Mouse (Mus musculus) CH12.LX (cell line): ENCODE results near the gene 2300002M23Rik. TPM values are rescaled to one million over a fixed set of nuclear protein-coding genes. Genes with fewer than 3 reads are reported as not detected.

ENCODE experiments used
- DNase-seq: peaks from one replicate; pipeline ENCODE4 v3.0.0-alpha.2; 2013; ENCODE audit errors: extremely low read depth
- H3K27ac ChIP-seq: 2 replicates; pipeline ENCODE4 v1.5.1; 2012; ENCODE audit warnings: low read depth, mild to moderate bottlenecking, control low read depth, moderate library complexity; ENCODE audit not compliant: insufficient read depth
- H3K27me3 ChIP-seq: replicated peaks from 2 replicates; pipeline ENCODE3; 2012; ENCODE audit warnings: inconsistent platforms
- H3K36me3 ChIP-seq, 2 experiments: replicated peaks in 1 of 2; 2 replicates each; pipeline versions ENCODE3 to v1.6.1; 2012; ENCODE audit warnings: inconsistent platforms in 1 of 2, low read length in 1 of 2, mild to moderate bottlenecking in 1 of 2, mixed read lengths in 1 of 2, moderate library complexity in 1 of 2; ENCODE audit not compliant: control insufficient read depth in 1 of 2, insufficient read depth in 1 of 2
- H3K4me1 ChIP-seq, 2 experiments: 2 replicates each; pipeline ENCODE4 v1.6.1; 2012; ENCODE audit warnings: inconsistent platforms in 1 of 2, moderate library complexity in 1 of 2; ENCODE audit not compliant: insufficient read depth in 2 of 2, control insufficient read depth in 1 of 2
- H3K4me2 ChIP-seq: 2 replicates; pipeline ENCODE4 v1.6.1; 2012; ENCODE audit warnings: low read depth, mild to moderate bottlenecking, control low read depth; ENCODE audit not compliant: poor library complexity, insufficient read depth, severe bottlenecking
- H3K4me3 ChIP-seq, 3 experiments: fragments of 150-350 bp in 1 of 3; sonication (generic) in 1 of 3; replicated peaks in 1 of 3; 2 replicates each; pipeline versions ENCODE3 to v1.5.1; 2011 to 2012; ENCODE audit warnings: low read depth in 2 of 3, low read length in 2 of 3, mild to moderate bottlenecking in 2 of 3, moderate library complexity in 2 of 3, control low read depth in 1 of 3, improper control_type of control experiment in 1 of 3, inconsistent platforms in 1 of 3, mixed read lengths in 1 of 3; ENCODE audit not compliant: poor library complexity in 1 of 3
- H3K79me2 ChIP-seq: replicated peaks from 2 replicates; pipeline ENCODE4 v1.6.1; 2012; ENCODE audit warnings: mild to moderate bottlenecking, moderate library complexity; ENCODE audit not compliant: control insufficient read depth, poor library complexity, insufficient read depth, severe bottlenecking; ENCODE audit errors: extremely low read depth
- H3K9ac ChIP-seq: 2 replicates; pipeline ENCODE4 v1.6.1; 2012; ENCODE audit warnings: low read depth, mild to moderate bottlenecking, control low read depth, moderate library complexity; ENCODE audit not compliant: insufficient read depth
- H3K9me3 ChIP-seq: replicated peaks from 2 replicates; pipeline ENCODE3; 2012; ENCODE audit warnings: low read length, inconsistent platforms, mixed read lengths
- BHLHE40 ChIP-seq: IDR thresholded peaks from 2 replicates; pipeline ENCODE4 v1.6.1; 2011; ENCODE audit warnings: mild to moderate bottlenecking, low read depth, low read length, improper control_type of control experiment
- CHD1 ChIP-seq: IDR thresholded peaks from 2 replicates; pipeline ENCODE4 v1.6.1; 2012; ENCODE audit warnings: low read depth, low read length, improper control_type of control experiment, inconsistent platforms
- CHD2 ChIP-seq: IDR thresholded peaks from 2 replicates; pipeline ENCODE4 v1.6.1; 2011; ENCODE audit warnings: low read length, improper control_type of control experiment
- CTCF ChIP-seq, 2 experiments: IDR thresholded peaks in 1 of 2; conservative IDR thresholded peaks in 1 of 2; 2 replicates each; pipeline ENCODE4 v1.5.1; 2011 to 2012; ENCODE audit warnings: low read depth in 2 of 2, low read length in 2 of 2, improper control_type of control experiment in 1 of 2, inconsistent platforms in 1 of 2, mild to moderate bottlenecking in 1 of 2, moderate library complexity in 1 of 2
- GABPA ChIP-seq: IDR thresholded peaks from 2 replicates; pipeline ENCODE4 v1.6.1; 2012; ENCODE audit warnings: low read depth, low read length, improper control_type of control experiment, inconsistent platforms; ENCODE audit not compliant: insufficient replicate concordance
- MAX ChIP-seq: IDR thresholded peaks from 2 replicates; pipeline ENCODE4 v1.6.1; 2011; ENCODE audit warnings: low read length, improper control_type of control experiment
- MEF2A ChIP-seq: IDR thresholded peaks from 2 replicates; pipeline ENCODE4 v1.6.1; 2014; ENCODE audit warnings: low read depth, mild to moderate bottlenecking, inconsistent platforms, low read length, improper control_type of control experiment, borderline replicate concordance
- MXI1 ChIP-seq: IDR thresholded peaks from 2 replicates; pipeline ENCODE4 v1.6.1; 2011; ENCODE audit warnings: mild to moderate bottlenecking, low read depth, low read length, improper control_type of control experiment
- MYC ChIP-seq: IDR thresholded peaks from 2 replicates; pipeline ENCODE4 v1.6.1; 2011; ENCODE audit warnings: low read depth, mild to moderate bottlenecking, improper control_type of control experiment, low read length
- NRF1 ChIP-seq: IDR thresholded peaks from 2 replicates; pipeline ENCODE4 v1.6.1; 2014; ENCODE audit warnings: low read depth, mild to moderate bottlenecking, inconsistent platforms, low read length, improper control_type of control experiment, moderate library complexity
- RAD21 ChIP-seq: IDR thresholded peaks from 2 replicates; pipeline ENCODE4 v1.6.1; 2011; ENCODE audit warnings: low read depth, mild to moderate bottlenecking, low read length, improper control_type of control experiment, moderate library complexity
- SMC3 ChIP-seq: IDR thresholded peaks from 2 replicates; pipeline ENCODE4 v1.6.1; 2011; ENCODE audit warnings: low read depth, low read length, improper control_type of control experiment
- UBTF ChIP-seq: IDR thresholded peaks from 2 replicates; pipeline ENCODE4 v1.6.1; 2012; ENCODE audit warnings: low read depth, mild to moderate bottlenecking, inconsistent platforms, low read length, improper control_type of control experiment, moderate library complexity
- ZC3H11A ChIP-seq: IDR thresholded peaks from 2 replicates; pipeline ENCODE4 v1.6.1; 2012; ENCODE audit warnings: low read depth, mild to moderate bottlenecking, inconsistent platforms, low read length, improper control_type of control experiment
- ZMIZ1 ChIP-seq: IDR thresholded peaks from 2 replicates; pipeline ENCODE4 v1.6.1; 2012; ENCODE audit warnings: low read depth, mild to moderate bottlenecking, inconsistent platforms, low read length, improper control_type of control experiment
- ZNF384 ChIP-seq: IDR thresholded peaks from 2 replicates; pipeline ENCODE4 v1.6.1; 2012; ENCODE audit warnings: low read depth, low read length, improper control_type of control experiment, inconsistent platforms
- dilution Hi-C: fragments of 300-500 bp; cut with MboI; formaldehyde crosslinking; loops from 2 replicates; pipeline ENCODE4 v1.14.3; 2020; ENCODE audit warnings: low sequenced_read_pairs; ENCODE audit not compliant: extremely low pct_unique_long_range_greater_than_20kb, extremely low pct_ligation_motif_present
- in situ Hi-C: fragments of 300-500 bp; cut with MboI; formaldehyde crosslinking; loops from 3 replicates; pipeline ENCODE4 v1.14.3; 2019; ENCODE audit warnings: low sequenced_read_pairs, low pct_ligation_motif_present, low pct_unique_long_range_greater_than_20kb, mixed read lengths
- polyA plus RNA-seq: library from polyadenylated mRNA; unstranded; fragments of >175 nt; gene quantifications from 2 replicates; pipeline ENCODE4 v1.2.1, GENCODE M21; 2012; ENCODE audit warnings: low read depth; ENCODE audit not compliant: insufficient read length
- total RNA-seq, 2 experiments: library from RNA; depleted of rRNA; stranded (reverse); fragments of 300-350 nt in 1 of 2; fragments of >200 nt in 1 of 2; gene quantifications; 2 replicates each; pipeline ENCODE4 v1.2.3; 2012 to 2014

2300002M23Rik gene
- total and polyA plus RNA-seq, 3 experiments: not detected

GRCm38 (mm10) chr17:35588387-35588786, 21.1 kb downstream of the 2300002M23Rik start:
- peaks cover 0 to 10% of the 10 kb centered on the region in 2 experiments; a peak in 2 of 4 replicates for H3K4me1 ChIP-seq
- H3K4me2 ChIP-seq: no peak overlapping the region
- dilution Hi-C loops (no loop called here), in situ Hi-C loops (no loop called here)
- no peak overlapping the region for H3K27ac ChIP-seq
- no peaks in the 10 kb centered on the region for H3K36me3 ChIP-seq
- DNase-seq: no peak
- H3K27me3 ChIP-seq: peaks cover 10% of the 10 kb centered on the region
- no peak overlapping the region for H3K9ac ChIP-seq
- no peaks in the 10 kb centered on the region for H3K79me2 ChIP-seq
- H3K4me3 ChIP-seq: no peak overlapping the region
- H3K9me3 ChIP-seq: peaks cover 7% of the 10 kb centered on the region
- TF ChIP-seq RAD21 (no peak), MEF2A (no peak), ZNF384 (no peak), GABPA (no peak), UBTF (no peak), ZC3H11A (no peak), ZMIZ1 (no peak), CHD1 (no peak)

- dilution Hi-C loops: no loop called here
- no peak overlapping the region for H3K9ac ChIP-seq
- H3K79me2 ChIP-seq: no peaks in the 10 kb centered on the region
- TF ChIP-seq ZMIZ1 (no peak), MXI1 (peak; percentile 41; the same call in 1 of the 2 replicates), CTCF (conservative IDR thresholded peaks at IDR 0.05 in 1 of 2, IDR thresholded peaks at IDR 0.05 in 1 of 2; ENCODE audit: low read depth in 2 of 2, low read length in 2 of 2) (peak; percentile 81 to 97), BHLHE40 (0 out of 2 replicates have a peak, but pooled peaks have one; percentile 22), SMC3 (peak; percentile 66), NRF1 (no peak), RAD21 (peak; percentile 56), CHD2 (no peak), MAX (no peak), MYC (0 out of 2 replicates have a peak, but pooled peaks have one; percentile 39)
- H3K4me2 ChIP-seq: 0 out of 2 replicates have a peak overlapping the region, but pooled peaks have one; percentile 8
- in situ Hi-C loops: no loop called here
- H3K4me3 ChIP-seq: no peak overlapping the region
- H3K27me3 ChIP-seq: peaks cover 15% of the 10 kb centered on the region
- no peak overlapping the region for H3K27ac ChIP-seq
- H3K9me3 ChIP-seq: peaks cover 7% of the 10 kb centered on the region
- no peaks in the 10 kb centered on the region for H3K36me3 ChIP-seq
- peak; percentile 79 for DNase-seq
- H3K4me1 ChIP-seq: peaks cover 0 to 6% of the 10 kb centered on the region in 2 experiments; a peak in 2 of 4 replicates
Observed at GRCm38 (mm10) chr17:35590410-35591218, 23.4 kb downstream of the 2300002M23Rik start.
